Mouse (Mus musculus) retina, embryonic 14.5 days (tissue): Measurements from ENCODE around the gene Arf4.

ENCODE experiments used
- DNase-seq: peaks from one replicate; pipeline ENCODE4 v3.0.0-alpha.2; 2015; ENCODE audit warnings: low spot score

Gene Arf4

DNA sequence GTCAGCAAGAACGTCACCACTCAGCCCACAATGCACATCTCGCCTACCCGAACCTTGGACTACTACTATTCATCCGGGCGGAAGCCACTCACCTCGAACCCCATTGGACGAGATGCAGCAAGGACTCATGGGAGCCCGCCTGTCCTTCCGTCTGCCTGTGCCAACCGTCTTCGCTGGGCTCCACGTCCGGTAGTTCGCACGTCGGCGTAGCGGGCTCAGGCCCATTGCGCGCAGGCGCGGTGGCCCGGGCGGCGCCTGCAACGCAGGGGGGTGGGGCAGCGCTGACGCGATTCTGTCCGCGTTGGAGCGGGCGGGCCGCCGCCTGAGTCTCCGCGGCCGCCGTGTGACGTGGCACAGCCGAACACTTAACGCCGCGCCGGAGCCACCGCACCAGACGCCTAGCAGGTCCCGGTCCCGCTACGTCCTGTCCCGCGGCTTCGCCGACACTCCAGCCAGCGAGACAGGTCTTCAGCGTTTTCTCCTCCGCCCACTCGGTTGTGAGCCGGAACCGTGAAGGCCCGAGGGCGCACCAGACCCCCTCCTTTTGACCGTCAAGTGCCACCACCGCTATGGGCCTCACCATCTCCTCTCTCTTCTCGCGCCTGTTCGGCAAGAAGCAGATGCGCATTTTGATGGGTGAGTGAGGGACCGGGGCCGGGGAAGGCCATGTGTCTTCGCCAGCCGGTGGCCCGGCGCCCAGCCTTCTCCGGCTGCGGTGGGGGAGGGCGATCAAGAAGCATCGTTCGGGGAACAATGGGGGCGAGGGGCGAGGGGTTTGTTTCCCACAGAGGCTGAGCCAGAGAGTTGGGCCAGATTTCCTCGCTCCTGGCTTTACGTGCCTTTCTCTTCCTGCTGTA lies at the start of gene Arf4:
Gene Arf4 (plus strand): TSS at position 224 of the 857 bp plus-strand sequence.
- peak; percentile 98 for DNase-seq

DNA sequence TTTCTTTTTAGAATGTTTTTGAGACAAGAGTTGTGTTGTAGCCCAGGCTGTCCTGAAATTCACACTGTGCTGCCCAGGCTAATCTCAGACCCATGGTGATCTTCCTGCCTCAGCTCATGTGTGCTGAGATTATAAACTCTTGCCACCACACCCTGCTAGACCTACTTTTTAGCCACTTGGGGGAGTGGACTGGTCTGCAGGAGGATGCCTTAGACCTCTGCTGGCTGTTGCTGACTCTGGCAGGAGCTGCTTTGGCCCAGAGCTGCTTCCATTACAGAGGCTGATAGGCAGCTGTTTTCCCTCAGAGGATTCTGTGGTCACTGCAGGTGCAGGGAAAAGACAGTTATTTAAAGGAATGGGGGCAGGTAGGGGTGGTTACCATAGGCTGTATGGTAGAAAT lies 46.5 kb upstream of the Arf4 start:
- no peak for DNase-seq

DNA sequence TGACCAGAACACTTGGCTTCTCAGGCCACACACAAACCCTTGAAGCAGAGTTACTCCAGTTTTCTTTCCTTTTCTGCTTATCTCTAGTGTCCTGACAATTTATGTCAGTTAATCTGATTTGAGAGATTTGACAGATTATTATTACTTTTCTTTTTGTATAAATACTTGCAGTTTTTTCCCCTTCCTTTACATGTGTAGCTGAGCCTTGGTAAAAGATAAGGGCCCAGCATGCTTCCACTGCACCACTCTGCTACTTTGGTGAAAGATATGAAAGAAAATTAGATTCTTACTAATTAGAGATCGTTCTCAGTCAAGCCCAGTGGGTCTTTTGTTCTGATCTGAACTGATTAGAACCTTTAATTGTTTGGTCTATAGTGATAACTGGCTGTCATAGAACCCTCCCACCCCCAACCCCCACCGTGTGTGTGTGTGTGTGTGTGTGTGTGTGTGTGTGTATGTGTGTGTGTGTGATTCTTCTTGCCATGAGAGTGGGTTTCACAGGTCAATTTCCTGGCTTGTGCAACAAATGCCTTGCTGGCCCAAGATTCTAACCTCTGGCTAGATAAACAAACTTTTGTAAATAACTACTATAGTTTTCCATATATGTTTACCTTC lies 44.5 kb upstream of the Arf4 start:
- DNase-seq = no peak

DNA sequence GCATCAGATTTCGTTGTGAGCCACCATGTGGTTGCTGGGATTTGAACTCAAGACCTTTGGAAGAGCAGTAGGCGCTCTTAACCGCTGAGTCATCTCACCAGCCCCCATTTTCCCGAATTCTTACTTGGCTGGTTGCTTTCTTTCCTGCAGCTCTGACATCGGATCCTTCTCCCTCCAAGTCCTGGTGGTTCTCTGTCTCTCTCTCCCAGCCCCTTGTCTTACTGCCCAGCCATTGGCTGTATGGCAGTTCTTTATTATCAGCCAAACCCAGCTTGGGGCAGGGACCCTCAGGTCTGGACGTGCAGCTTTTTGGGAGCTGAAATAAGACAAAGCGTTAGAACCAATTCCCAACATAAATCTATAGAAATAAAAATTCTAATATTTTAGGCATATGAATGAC lies 42.7 kb upstream of the Arf4 start:
- no peak for DNase-seq

DNA sequence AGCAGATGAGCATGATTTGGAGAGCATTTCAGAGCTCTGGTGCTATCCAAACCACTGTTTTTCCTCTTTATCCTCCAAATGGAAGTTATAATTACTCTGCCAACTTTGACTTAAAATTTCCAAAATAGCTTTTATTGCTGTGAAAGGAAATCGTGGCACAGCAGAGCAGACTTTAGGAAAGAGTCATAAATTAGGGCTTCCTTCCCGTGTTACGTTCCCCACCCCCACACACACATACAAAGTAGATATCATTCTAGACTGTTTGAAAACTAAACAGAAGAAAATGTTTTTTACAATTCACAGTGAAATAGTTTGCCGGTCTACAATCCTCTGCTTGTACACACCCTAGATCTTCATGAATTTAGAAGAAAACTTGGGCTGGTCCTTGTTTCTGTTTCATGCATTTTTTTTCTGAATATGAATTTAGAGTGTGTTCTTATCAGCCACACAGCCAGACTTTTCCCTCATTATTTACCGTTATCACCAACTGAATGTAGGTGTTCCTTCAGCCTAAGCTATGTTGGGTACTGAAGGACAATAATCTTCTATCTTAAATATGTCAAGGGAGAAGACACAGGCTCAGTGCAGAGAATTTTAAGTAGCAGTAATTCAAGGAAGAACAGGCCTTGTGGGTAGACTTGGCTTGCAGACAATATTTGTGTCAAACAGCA lies 42.0 kb upstream of the Arf4 start:
- DNase-seq = no peak

DNA sequence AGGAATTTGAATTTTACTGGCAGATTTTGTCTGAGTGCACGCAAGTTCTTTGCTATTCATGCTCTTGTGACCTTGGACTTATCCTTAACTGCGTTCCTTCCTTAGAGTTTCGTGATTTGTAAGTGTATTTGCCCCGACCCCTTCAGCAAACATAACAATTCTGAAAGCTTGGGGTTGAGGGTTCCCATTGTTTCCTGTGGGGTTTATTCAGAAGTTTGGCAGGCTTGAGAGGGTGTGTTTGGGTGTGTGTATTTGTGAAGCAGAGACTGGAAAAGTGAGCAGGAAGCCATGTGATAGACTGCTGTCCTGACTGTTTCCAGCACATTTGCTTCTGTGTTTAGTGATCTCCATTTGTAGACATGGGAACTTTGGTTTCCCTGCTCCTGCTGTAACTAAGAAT lies 32.5 kb upstream of the Arf4 start:
- DNase-seq = no peak

DNA sequence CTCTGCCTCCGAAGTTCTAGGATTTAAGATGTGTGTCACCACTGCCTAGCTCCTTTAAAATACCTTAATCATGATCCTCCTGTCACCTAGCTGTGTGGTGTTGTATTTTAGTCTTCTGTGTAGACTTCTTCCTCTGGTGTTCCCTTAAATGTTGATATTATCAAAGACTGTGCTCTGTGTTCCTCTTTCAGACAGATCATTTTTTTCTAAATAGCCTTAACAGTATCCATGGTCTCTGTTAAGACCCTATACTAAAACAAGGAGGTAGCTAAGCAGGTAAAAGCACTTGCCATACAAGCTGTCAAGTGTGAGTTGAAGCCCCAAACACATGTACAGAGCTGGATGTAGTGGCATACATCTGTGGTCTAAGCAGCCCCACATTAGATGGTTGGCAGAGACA lies 28.2 kb upstream of the Arf4 start:
- no peak for DNase-seq

DNA sequence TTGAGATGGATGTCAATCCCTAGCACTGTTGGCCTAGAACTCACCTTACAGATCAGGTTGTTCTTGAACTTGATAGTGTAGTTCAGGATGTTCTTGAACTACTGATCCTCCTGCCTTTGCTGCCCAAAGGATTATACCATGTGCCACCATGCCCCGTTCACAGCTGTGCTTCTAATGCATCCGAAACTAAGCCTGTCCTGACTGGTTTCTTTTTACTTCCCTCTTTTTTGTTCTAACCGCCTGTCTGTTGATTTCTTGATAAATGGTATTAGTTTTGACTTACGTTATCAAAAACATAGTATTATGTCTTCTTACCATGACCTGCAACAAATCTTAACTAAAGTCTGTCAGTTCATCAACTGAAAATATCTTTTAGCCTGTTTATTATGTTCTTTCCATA lies 27.2 kb upstream of the Arf4 start:
- no peak for DNase-seq

DNA sequence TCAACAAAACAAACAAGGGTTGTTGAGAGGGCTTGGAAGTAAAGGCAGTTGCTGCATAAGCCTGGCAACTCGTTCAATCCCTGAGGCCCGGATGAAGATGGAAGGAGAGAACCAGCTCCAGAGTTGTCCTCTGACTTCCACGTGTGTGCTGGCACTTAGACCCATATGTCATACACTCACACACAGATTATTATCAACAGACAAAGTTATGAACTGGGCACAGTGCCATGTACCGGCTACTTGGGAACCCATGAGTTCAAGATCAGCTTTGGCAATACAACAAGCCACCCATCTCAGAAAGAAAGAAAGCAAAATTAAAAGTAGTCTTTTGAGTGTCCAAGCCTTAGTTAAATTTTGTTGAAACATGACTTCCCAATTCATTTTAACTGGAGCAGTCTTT lies 12.6 kb upstream of the Arf4 start:
- DNase-seq = no peak

DNA sequence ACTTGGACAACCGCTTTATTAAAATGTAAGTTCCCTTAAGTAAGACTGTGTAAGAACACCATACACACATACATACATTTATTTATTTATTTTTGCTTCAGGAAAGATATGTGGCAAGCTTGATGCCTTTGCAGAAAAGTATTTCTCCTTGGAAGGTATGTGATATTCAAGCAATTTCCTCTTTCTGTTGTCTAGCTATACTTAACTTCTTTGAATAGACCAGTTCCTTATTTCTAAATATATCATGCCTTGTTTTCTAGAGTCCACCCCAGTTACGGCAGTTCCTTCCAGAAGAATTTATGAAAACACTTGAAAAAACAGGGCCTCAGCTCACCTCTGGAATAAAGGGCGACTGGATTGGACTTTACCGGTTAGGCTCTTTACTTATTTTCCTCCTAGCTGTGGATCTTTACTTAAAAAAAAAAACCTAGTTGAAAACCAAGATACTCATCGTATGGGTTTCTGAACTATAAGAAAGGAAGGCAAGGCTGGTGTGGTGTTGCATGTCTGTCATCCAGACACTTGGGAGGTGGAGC lies 11.2 kb upstream of the Arf4 start:
- DNase-seq = no peak

DNA sequence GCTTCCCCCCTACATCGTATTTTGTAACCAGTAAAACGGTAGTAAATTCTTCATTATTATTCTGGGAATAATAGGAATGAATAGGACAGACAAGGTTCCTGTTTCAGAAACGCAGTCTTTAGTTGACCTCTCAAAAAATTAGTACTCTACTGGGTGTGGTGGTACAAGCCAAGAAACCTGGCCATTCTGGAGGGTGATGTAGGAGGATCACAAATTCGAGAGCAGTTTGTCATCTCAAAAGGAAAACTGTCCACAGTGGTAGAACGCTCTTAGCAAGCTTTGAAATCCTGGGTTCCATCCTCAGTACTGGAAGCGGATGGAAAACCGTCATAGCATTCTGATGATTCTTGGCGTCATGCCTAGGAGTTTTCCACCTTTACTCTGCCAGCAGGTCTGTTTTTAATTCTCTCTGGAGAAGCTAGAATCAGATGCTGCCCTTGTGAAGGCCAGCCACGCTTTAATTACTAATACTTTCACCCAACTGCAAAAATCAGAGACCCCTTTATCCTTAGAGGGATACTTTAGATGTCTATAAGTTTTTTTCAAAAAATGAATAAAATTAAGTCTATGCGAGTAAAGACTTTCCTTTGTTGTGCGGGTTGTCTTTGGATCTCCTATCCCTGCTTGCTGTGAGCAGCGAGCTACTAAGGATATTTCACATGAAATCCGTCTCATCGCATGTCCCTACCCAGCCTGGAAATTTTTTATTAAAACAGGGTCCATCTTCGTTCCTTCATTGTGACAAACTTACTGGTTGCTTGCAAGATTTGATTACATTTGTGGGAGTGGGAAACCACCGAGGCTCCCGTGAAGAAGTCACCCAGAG lies 636 bp upstream of the Arf4 start:
- no peak for DNase-seq

DNA sequence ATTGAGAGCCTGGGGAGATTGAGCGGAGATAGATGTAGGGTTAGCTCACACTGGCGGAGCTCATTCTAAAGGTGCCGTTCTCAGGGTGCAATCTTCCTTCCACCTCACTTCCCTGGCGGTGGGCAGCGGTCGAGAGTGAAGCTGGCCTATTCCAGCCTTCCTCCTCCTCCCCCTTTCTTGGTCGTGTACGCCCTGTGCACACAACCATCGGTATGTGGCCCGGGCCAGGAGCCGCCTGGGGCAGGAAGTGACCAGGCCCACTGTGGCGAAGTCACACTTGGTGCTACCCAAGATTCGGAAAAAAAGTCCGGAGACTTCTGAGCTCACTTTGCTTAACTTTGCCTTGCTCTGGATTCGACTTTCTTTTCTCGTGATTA lies 822 bp downstream of the Arf4 start:
- DNase-seq = peak; percentile 60

DNA sequence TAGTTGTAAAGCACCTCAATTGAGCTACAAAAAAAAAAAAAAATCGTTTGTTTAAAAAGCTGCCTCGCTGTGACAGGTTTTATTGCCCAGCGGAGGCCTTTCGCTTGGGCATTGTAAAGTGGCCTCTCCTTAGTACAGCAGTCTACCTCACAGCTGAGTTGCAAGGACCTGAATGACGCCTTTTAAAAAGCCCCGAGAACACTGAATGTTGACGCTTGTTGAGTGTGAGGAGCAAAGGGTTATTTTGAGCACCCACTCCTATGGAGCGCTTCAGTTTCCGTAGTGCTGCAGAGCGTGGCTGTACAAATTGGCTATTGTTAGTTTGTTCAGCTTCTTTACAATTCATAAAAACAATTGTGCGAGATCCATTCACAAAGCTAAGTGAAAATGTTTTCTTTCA lies 1.4 kb downstream of the Arf4 start:
- no peak for DNase-seq

DNA sequence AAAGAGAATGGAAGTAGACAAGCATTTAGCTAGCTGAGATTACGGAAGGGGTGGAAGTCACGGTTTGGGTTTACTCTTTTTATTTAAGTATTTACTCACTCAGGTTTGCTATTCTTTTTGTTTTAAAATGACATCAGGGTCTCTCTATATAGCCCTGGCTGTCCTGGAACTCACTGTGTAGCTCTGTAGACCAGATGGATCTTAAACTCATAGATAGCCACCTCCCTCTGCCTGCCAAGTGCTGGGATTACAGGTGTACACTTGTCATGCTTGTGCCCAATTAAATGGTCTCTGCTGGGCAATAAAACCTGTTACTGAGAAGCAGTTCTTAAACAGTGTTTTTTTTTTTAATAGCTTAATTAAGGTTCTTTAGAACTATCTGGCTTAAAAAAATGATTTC lies 2.1 kb downstream of the Arf4 start:
- no peak for DNase-seq

DNA sequence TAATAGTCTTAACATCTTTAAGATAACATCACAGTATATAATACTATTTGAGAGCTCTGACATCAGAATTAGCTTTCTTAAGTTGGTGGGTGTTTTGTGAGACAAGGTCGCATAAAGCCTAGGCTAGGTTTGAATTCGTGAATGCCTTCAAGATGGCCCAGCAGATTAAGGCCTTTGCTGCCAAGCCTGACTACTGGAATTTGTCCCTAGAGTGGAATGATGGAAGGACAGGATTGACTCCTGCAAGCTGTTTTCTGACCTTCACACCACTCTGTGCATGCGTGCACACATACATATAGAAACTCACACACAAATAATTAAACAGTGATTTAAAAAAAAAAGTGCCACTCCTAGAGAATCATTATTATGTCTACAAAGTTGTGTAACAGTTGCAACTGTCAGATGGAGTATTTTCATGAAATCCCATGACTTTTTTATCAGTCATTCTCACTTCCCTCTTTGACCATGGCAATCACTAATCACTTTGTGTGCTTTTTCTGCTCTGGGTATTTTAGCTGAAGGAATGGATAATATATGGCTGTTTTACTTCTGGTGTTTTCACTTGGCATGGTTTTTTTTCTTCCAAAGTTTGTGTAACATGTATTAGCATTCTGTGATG lies 5.2 kb downstream of the Arf4 start:
- DNase-seq = no peak

DNA sequence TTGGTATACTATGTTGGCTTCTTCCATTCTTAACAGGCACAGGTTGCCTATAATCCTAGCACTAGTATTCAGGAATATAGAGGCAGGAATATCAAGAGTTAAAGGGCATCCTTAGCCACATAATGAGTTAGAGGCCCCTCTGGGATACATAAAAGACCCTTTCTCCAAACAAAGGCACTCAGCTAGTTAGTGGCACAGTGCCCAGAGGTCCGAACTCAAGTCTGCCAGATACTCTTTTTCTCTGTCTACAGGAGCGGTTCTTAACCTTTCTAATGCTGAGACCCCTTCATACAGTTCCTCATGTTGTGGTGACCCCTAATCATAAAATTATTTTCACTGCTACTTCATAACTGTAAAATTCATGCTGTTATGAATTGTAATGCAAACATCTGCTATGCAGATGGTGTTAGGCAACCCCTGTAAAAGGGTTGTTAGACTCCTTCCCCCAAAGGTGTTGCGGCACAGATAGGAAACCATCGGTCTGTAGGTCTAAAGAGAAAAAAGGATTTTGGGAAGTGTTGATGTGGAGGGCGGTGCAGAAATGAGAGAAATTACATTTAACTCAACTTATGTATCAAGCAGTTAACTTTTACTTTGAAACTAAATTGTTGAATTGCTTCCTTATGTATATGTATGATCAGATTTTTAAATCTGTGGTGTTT lies 8.2 kb downstream of the Arf4 start:
- no peak for DNase-seq

DNA sequence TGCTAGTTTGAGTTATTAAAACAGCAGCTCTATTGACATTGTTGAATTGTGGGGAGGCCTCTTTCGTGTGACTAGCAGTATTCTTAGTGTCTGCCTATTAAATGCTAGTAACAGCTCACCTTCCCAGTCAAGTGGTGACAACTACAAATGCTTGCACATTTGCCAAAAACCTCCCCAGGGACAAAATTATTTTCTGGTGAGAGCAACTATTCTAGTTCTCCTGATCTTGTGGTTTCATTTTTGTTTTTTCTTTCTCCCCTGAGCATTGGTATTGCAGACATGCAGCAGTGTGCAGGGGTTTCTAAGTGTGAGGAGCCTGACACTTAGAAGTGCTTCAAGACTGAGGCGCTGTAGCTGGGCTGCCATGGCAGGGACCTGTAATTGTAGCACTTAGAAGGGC lies 9.9 kb downstream of the Arf4 start:
- DNase-seq = no peak

DNA sequence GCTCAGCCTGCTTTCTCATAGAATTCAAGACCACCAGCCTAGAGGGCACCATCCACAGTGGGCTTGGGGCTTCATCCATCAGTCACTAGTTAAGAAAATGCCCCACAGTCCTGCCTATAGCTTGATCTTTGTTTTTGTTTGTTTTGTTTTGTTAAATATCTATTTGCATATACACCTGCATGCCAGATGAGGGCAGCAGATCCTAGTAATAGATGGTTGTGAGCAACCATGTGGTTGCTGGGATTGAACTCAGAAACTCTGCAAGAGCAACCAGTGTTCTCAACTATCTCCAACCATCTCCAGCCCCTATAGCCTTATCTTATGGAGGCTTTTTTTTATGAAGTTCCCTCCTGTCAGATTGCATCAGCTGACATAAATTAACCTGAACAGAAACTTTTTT lies 14.0 kb downstream of the Arf4 start:
- peak; percentile 28 for DNase-seq

DNA sequence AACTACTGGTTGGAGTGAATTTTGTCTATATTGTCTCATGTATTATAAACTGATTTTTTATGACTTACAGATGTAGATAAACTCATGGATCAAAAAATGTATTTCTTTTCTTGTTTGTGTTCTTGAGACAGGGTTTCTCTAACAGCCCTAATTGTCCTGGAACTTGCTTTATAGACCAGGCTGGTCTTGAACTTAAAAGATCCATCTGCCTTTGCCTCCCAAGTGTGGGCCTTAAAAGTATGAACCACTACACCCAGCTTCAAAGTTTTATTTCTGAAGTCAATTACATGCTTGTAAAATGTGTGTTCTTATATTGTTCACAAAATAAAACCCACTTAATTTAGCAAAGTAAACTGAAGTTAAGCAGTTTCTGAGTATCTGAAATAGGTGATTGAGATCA lies 20.3 kb downstream of the Arf4 start:
- no peak for DNase-seq

DNA sequence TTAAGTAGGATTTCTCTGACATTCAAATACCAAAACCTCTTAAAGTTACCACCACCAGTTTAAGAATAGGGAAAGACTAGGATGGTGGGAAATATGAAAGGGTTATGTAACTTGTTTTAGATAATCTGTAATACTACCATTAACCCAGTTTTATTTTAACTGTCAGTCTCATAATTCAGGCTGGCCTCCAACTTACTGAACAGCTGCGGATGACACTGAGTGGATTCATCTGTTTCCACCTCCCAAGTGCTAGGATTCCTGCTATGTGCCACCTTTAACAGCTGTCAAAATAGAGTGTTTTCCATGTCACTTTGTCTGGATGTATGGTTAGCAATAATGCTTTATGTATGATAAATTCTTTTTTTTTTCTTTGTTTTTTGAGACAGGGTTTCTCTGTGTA lies 22.4 kb downstream of the Arf4 start:
- no peak for DNase-seq

DNA sequence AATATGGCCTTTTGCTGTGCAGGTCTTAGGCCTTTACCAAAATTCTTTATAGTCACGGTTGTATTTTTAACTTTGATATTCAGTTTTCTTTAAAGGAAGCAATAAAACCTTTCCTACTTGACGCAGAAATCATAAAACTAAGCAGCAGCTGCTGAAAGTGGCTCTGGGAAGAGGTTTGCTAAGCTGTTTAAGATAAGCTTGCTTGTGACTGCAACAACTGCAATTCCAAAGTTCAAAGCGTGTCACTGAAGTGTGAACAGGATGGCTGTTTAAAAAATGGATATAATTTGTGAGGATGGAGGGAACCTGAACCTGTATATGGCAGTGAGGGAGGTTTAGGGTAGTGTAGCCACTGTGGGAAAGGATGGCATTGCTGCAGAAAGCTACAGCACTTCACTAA lies 24.1 kb downstream of the Arf4 start:
- DNase-seq = no peak
